9 mouse cellular contexts compared by ENCODE assay signal in the genomic region with DNA sequence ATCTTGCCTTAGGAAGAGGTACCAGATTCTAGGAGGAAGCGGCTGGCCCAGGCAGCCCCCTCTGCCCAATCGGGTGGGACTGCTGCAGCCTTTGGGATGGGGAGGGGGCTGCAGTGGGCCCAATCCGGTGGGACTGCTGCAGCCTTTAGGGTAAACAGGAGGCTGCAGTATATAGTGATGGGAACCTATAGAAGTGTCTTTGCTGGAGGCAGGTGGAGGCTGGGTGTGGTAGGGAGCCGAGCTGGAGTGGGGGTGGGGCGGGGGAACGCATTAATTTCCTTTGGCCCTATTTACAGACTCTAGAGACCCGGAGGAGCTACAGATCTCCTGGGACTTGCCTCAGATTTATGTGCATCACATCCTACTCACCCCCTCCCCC. TPM values are rescaled to one million over a fixed set of nuclear protein-coding genes. Genes with fewer than 3 reads are reported as not detected.
DNase-seq lines count a peak whose midpoint lies in the region; ATAC-seq and TF ChIP-seq lines count a peak whose summit lies in the region.
"Had no signal": no experiment of that assay in that cellular context is flagged by ENCODE, and none has a peak within 500 bp of the region (broad histone marks: within the 10 kb centered on the region; RNA-seq: fewer than 3 reads in every experiment).

A gene (plus strand): TSS at position 373 of the 379 bp plus-strand sequence.

- H3K27ac ChIP-seq in kidney, embryonic 14.5 days (ENCODE audit: low read depth, low read length), result no peak within 1 kb of the TSS
- no peak within 1 kb of the TSS for H3K27ac ChIP-seq in kidney, adult 2 months (ENCODE audit: insufficient read depth, low read depth, low read length)
- peak within 1 kb of the TSS; percentile 56; the same call in 1 of the 2 replicates for H3K27ac ChIP-seq in cortical plate, adult 2 months (ENCODE audit: insufficient read depth, low read length)
- H3K27ac ChIP-seq in hindbrain, embryonic 14.5 days, result peak within 1 kb of the TSS; percentile 26; the same call in 1 of the 2 replicates
- H3K27ac ChIP-seq in midbrain, embryonic 11.5 days (ENCODE audit: low read depth, low read length), result no peak within 1 kb of the TSS

- no peaks in the 10 kb centered on the region for H3K36me3 ChIP-seq in kidney, embryonic 14.5 days (ENCODE audit: control insufficient read depth, insufficient read depth, low read length)
- no peaks in the 10 kb centered on the region for H3K36me3 ChIP-seq in kidney, adult 2 months (ENCODE audit: control insufficient read depth, insufficient read depth, low read length)
- H3K36me3 ChIP-seq in hindbrain, embryonic 14.5 days (replicated peaks; ENCODE audit: control insufficient read depth, insufficient read depth), result no peaks in the 10 kb centered on the region
- H3K36me3 ChIP-seq in midbrain, embryonic 11.5 days (ENCODE audit: control insufficient read depth, insufficient read depth, low read length), result no peaks in the 10 kb centered on the region

- TF ChIP-seq CTCF in kidney, adult 2 months (conservative IDR thresholded peaks at IDR 0.05; ENCODE audit: insufficient read depth, insufficient read length, low read depth, low read length), result no peak
- TF ChIP-seq CTCF in cortical plate, adult 2 months (IDR thresholded peaks at IDR 0.05; ENCODE audit: extremely low read depth, insufficient read depth, low read length), result no peak

- 0 out of 2 replicates have a peak, but pooled peaks have one; percentile 35 for ATAC-seq in kidney, embryonic 14.5 days (ENCODE audit: low FRiP score, low TSS enrichment)
- ATAC-seq in hindbrain, embryonic 14.5 days (ENCODE audit: low FRiP score), result peak; percentile 60; the same call in 1 of the 2 replicates
- ATAC-seq in midbrain, embryonic 11.5 days (ENCODE audit: low FRiP score), result peak; percentile 72

- DNase-seq in kidney, adult 2 months, result no peak
- DNase-seq in hindbrain, embryonic 14.5 days (ENCODE audit: low spot score), result no peak
- DNase-seq in midbrain, embryonic 11.5 days (ENCODE audit: low spot score, missing footprints), result no peak
- no peak for DNase-seq in ovary, postnatal 10 days (ENCODE audit: low spot score)
- no peak for DNase-seq in adrenal gland, adult 8-10 months
- no peak for DNase-seq in gastrocnemius, postnatal 4 days (ENCODE audit: low spot score in 2 of 2)

- TF ChIP-seq POLR2A in kidney, adult 2 months (IDR thresholded peaks at IDR 0.05; ENCODE audit: low read depth, low read length), result no peak
- no peak for TF ChIP-seq POLR2A in cortical plate, adult 2 months (IDR thresholded peaks at IDR 0.05; ENCODE audit: extremely low read depth, insufficient read depth, low read length)

- no peaks in the 10 kb centered on the region for H3K27me3 ChIP-seq in kidney, embryonic 14.5 days (ENCODE audit: control insufficient read depth, insufficient read depth, low read length)
- no peaks in the 10 kb centered on the region for H3K27me3 ChIP-seq in kidney, adult 2 months (replicated peaks; ENCODE audit: control insufficient read depth, insufficient read depth, low read length)
- no peaks in the 10 kb centered on the region for H3K27me3 ChIP-seq in hindbrain, embryonic 14.5 days (ENCODE audit: control insufficient read depth, insufficient read depth, low read length)
- no peaks in the 10 kb centered on the region for H3K27me3 ChIP-seq in midbrain, embryonic 11.5 days (ENCODE audit: control insufficient read depth, insufficient read depth, low read length)

- no peaks in the 10 kb centered on the region for H3K9me3 ChIP-seq in kidney, embryonic 14.5 days (ENCODE audit: control insufficient read depth, low read length)
- H3K9me3 ChIP-seq in hindbrain, embryonic 14.5 days (ENCODE audit: control insufficient read depth, low read length), result no peaks in the 10 kb centered on the region
- H3K9me3 ChIP-seq in midbrain, embryonic 11.5 days (ENCODE audit: control insufficient read depth, low read length), result no peaks in the 10 kb centered on the region

- WGBS in kidney, embryonic 14.5 days, result 49% methylated on average over 7 of the region's 7 CpGs
- 14% methylated on average over 7 of the region's 7 CpGs for WGBS in kidney, adult 2 months
- WGBS in hindbrain, embryonic 14.5 days, result 32% methylated on average over 7 of the region's 7 CpGs
- WGBS in midbrain, embryonic 11.5 days, result 26% methylated on average over 7 of the region's 7 CpGs

- no peak within 1 kb of the TSS for H3K9ac ChIP-seq in kidney, embryonic 14.5 days (ENCODE audit: low read depth, low read length)
- peak within 1 kb of the TSS; percentile 53 for H3K9ac ChIP-seq in hindbrain, embryonic 14.5 days
- H3K9ac ChIP-seq in midbrain, embryonic 11.5 days (ENCODE audit: low read length), result peak within 1 kb of the TSS; percentile 46

- peak within 1 kb of the TSS; percentile 19; the same call in 1 of the 2 replicates for H3K4me3 ChIP-seq in kidney, embryonic 14.5 days (ENCODE audit: low read length)
- H3K4me3 ChIP-seq in kidney, adult 2 months (ENCODE audit: insufficient read depth, low read depth, low read length), result no peak within 1 kb of the TSS
- peak within 1 kb of the TSS; percentile 60 for H3K4me3 ChIP-seq in cortical plate, adult 2 months (ENCODE audit: insufficient read depth, low read length)
- peak within 1 kb of the TSS; percentile 35 for H3K4me3 ChIP-seq in hindbrain, embryonic 14.5 days (replicated peaks; ENCODE audit: low read length)
- peak within 1 kb of the TSS; percentile 27 for H3K4me3 ChIP-seq in midbrain, embryonic 11.5 days (ENCODE audit: low read depth, low read length)
- H3K4me3 ChIP-seq: erythroblast, embryonic 14.5 days had no signal

- peak within 1 kb of the TSS; percentile 40 for H3K4me2 ChIP-seq in kidney, embryonic 14.5 days (replicated peaks; ENCODE audit: low read depth, low read length)
- peak within 1 kb of the TSS; percentile 56 for H3K4me2 ChIP-seq in hindbrain, embryonic 14.5 days (replicated peaks)
- H3K4me2 ChIP-seq in midbrain, embryonic 11.5 days, result peak within 1 kb of the TSS; percentile 45

- H3K4me1 ChIP-seq in kidney, embryonic 14.5 days (ENCODE audit: control insufficient read depth, insufficient read depth, low read length), result no peaks in the 10 kb centered on the region
- no peaks in the 10 kb centered on the region for H3K4me1 ChIP-seq in kidney, adult 2 months (ENCODE audit: control insufficient read depth, insufficient read depth, low read length)
- H3K4me1 ChIP-seq in cortical plate, adult 2 months (ENCODE audit: control insufficient read depth, insufficient read depth, low read length), result no peaks in the 10 kb centered on the region
- H3K4me1 ChIP-seq in hindbrain, embryonic 14.5 days (replicated peaks; ENCODE audit: control insufficient read depth, insufficient read depth, low read length), result no peaks in the 10 kb centered on the region
- H3K4me1 ChIP-seq in midbrain, embryonic 11.5 days (ENCODE audit: control insufficient read depth, insufficient read depth, low read length), result no peaks in the 10 kb centered on the region

RNA-seq across cellular contexts. Expression of the gene that starts here (rescaled TPM):
- polyA plus RNA-seq in kidney, embryonic 14.5 days (2014; fragmentation: Nextera tagmentation; extraction: Ambion mirVana), result 0.12 TPM in 1 of 2 replicates, not detected in the other
- not detected in 2 replicates for polyA plus RNA-seq in kidney, adult 2 months (2012; rRNA removed)
- 15.9 and 20.8 TPM in 2 replicates for polyA plus RNA-seq in cortical plate, adult 2 months (2012; rRNA removed)
- polyA plus RNA-seq in hindbrain, embryonic 14.5 days (2014; fragmentation: Nextera tagmentation; extraction: Ambion mirVana), result 2.8 and 4.4 TPM in 2 replicates
- 0.57 and 0.59 TPM in 2 replicates for polyA plus RNA-seq in midbrain, embryonic 11.5 days (2014; fragmentation: Nextera tagmentation; extraction: Ambion mirVana)
- under 1 TPM; 0.20 to 1.00 (median 0.65) TPM for total RNA-seq in adrenal gland, adult 8-10 months (2022)
- not detected for total RNA-seq in gastrocnemius, postnatal 4 days (2021)
- polyA plus RNA-seq: erythroblast, embryonic 14.5 days had no signal

Comparison
In these comparisons a context has a peak if more than half of its experiments do, and no peak if none do; other contexts are left out.
1. Peak in ATAC-seq, H3K4me3 ChIP-seq and H3K4me2 ChIP-seq in kidney, embryonic 14.5 days; RNA of the gene not detected or under 1 TPM.
2. Peak in ATAC-seq, H3K4me3 ChIP-seq, H3K9ac ChIP-seq and H3K4me2 ChIP-seq in midbrain, embryonic 11.5 days; RNA of the gene not detected or under 1 TPM.
3. H3K27ac ChIP-seq: peak in cortical plate, adult 2 months (single experiment) and hindbrain, embryonic 14.5 days (single experiment); none in kidney, embryonic 14.5 days (single experiment), kidney, adult 2 months (single experiment) and midbrain, embryonic 11.5 days (single experiment).
4. Peak in every context shown above with its lines, with median percentiles within 50 percentile points of each other: ATAC-seq and H3K4me2 ChIP-seq.